Mouse (Mus musculus) heart, postnatal 36 days (tissue): Measurements from ENCODE around the gene Cd24a. TPM values are rescaled to one million over a fixed set of nuclear protein-coding genes. Genes with fewer than 3 reads are reported as not detected.

ENCODE experiments used
- DNase-seq, 2 experiments: peaks; one replicate each; pipeline ENCODE4 v3.0.0; 2021 to 2022
- intact Hi-C: fragments of 180-260 bp; cut with DNase I; formaldehyde crosslinking; loops from one replicate; pipeline ENCODE4 v1.15.1; 2025
- total RNA-seq, 2 experiments: library from RNA; stranded (reverse); gene quantifications; 2 replicates each; pipeline ENCODE4 v1.2.3; 2021

Gene Cd24a
- total RNA-seq, 2 experiments from 2014 or later: 6.6 to 8.1 TPM

DNA sequence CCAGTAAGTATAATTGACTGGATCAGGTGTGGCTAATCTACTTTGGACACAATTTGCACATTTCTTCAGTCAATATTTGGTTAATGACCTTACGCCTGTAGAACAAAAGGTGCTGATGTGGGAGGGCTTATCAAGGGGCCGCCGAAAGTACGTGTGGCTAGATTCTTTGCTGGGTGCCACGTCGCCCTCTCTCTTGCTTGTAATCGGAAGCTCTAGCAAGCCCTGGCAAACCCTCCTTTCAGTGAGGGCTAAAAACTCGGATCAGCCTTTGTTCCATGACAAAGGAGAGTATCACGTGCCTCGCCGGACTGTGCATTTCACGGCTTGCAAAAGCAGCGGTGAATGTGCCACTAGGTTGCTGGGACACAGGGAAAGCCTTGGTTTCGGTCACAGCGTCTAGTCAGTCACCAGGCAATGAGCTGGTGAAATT, 2.6 kb downstream of the Cd24a start:
- intact Hi-C loops: no loop called here
- peak; percentile 4 to 5 for DNase-seq

DNA sequence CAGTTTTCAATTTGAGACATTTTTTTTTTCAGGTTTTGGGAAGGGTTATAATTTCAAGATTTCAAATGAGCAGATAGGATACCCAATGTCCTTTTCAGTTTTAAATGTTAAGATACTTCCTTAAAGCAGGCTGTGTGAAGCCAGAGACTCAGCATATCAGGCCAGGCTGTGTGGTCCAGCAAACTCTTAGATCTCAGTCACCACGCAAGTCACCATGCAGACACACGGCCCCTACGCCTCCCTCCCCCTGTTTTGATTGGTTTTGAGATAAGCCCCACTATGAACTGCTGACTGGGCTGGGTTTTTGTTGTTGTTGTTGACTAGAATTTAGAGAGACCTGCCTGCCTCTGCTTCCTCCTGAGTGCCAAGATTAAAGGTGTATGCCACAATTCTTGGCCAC, 3.2 kb downstream of the Cd24a start:
- intact Hi-C loops: no loop called here

DNA sequence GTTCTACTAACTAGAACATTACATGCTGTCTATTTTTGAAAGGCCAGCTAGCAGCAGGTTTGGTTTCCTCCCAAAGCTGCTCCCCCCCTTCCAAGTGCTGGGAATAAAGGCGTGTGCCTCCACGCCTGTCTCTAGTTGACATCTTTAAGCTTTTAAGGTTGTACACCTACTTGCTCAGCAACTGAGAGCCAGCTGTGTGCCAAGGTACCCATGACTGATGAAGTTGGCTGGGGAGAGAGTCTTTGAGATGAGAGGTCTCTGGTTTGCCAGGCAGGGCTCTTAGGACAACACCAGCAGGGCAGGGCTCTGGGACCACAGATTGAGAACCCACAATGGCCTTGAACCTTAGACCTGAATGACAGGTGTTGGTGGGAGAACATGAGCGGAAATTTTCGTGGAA, 6.5 kb downstream of the Cd24a start:
- intact Hi-C loops: no loop called here
- DNase-seq: no peak

More for the DNA sequence above, 3.2 kb downstream of the Cd24a start:
- DNase-seq: no peak

DNA sequence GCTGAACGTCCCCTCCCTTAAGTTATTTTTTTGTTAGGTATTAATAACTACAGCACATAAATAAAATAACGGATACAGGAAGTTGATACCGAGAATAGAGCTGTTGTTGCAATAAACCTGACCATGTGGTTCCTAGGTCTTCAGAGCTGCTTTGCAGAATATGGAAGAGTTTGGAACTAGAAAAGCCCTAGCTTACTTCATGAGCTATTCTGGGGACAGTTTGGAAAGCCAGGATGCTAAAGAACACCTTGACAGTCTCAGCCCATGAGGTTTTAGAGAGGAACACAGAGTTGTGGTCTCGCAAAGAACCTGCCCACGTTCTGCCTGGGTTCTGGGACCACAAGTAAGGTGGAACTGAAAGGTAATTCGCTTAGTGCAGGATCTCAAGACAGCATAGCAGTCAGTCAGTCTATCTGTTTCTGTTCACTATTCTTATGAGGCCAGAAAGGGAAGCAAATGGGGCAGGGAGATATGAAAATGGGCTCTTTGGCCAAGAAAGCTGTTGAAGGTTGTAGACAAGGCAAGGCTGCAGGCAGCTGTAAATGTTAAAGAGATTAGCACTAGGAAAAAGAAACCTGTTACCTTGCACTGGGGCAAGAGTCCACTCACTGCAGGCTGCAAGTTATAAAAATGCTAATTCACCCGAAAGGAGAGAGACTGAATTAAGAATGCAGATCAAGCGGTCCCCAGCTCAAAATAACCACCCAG, 10.5 kb downstream of the Cd24a start:
- intact Hi-C loops: no loop called here
- no peak for DNase-seq

DNA sequence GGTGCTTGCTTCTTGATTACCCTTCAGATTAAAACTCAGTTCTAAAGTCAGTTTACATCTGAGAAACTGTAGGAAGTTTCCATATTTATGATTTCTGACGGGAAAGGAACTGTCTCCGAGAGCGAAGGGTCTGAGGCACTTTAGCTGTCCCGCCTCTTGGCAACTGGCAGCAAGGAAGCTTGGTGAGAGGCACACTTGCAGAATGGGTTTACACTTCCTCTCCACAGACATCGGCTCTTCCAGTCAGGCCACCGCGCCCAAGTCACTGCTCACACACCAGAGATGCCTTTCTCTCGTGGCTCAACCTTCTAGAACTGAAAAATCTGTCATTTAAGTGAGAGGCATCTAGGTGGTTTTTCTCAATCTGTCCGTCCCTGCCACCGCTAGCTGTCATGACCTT, 13.4 kb downstream of the Cd24a start:
- intact Hi-C loops: no loop called here
- DNase-seq: no peak

DNA sequence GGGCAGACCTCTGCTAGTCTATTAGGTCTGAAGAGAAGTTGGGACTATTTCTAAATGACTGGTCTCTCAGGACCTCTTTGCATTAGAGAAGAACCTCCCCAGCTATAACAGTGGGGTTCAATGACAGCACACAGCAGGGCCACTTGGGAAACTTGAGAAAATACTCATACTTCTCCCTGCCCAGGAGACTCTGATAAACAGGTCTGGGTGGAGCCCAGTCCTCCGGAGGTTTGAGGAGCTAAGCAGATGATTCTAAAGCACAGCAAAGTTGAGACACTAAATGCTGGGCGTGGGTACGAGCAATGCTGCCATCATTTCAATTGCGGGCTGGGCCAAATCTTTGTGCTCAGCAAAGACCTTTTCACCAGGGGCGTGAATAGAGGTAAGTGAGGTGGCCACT, 15.1 kb downstream of the Cd24a start:
- DNase-seq: no peak
- intact Hi-C loops: no loop called here

DNA sequence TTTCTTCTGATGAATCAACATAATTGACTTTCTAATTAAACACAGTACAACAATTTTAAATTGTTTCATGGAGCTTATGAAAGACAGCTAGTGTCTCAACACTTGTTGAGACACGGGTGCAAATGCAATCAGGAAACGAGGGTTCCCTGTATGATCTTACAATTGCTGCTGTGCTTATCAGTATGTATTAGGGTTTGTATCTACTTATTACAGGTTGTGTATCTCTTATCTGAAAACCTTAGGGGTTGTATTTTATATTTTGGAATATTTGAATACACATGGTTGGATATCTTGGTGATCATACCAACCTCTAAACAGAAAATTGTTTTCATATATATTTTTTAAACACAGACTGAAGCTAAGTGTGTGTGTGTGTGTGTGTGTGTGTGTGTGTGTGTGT, 16.1 kb downstream of the Cd24a start:
- intact Hi-C loops: no loop called here
- DNase-seq: no peak

DNA sequence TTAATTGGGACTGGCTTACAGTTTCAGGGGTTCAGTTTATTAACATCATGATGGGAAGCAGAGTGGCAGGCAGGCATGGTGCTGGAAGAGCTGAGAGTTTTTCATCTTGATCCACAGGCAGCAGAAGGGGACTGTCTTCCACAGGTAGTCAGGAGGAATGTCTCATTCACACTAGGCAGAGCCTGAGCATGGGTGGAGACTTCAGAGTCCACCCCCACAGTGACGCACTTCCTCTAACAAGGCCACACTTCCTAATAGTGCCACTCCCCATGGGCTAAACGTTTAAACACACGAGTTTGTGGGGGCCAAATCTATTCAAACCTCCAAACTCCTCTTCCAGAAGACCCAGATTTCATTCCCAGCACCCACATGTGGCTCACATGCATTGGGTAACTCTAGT, 16.8 kb downstream of the Cd24a start:
- DNase-seq: no peak
- intact Hi-C loops: no loop called here

DNA sequence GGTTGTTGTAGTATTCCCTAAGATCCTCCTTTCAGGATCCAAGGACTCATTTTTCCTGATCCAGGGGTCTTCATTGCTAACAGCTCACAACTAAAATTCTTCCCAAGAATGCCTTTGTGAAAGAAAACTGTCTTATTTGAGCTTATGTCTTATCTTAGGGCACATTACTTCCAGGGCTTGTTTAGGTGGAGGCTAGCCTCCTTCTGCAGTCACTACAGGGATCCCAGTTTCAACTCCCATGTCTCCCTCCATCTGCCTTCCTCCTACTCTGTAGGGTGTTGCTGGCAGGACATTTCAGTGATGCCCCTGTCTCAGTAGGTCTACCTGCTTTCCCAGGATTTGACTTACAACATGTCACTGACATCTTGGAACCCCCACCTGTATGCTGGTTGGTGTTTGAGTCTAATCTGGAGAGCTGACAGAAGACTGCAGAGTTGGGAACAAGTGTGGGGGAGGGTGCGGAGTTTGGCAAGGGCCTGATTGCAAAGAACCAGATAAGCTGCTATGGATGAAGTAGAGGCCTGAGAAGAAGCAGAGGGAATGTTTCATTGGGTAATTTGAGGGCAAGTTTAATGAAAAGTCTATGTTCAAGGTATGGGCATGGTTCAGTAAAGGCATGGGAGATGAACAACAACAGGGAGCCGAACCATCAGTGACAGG, 20.1 kb downstream of the Cd24a start:
- intact Hi-C loops: no loop called here
- DNase-seq: no peak

DNA sequence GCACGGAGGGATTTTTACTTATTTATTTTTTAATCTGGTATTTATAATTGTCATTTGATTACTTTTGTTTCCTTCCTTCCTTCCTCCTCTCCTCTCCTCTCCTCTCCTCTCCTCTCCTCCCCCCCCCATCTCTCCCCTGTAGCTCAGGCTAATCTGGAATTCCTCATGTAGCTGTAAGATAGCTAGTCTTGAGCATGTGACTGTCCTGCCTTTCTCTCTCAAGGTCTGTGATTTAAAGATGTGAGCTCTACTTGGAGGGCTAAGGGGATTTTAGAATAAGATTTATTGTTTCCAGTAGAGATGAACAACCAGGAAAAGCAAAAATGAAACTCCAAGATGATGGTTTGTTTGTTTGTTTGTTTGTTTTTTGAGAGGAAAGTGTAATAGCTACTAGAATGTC, 23.0 kb downstream of the Cd24a start:
- no peak for DNase-seq
- intact Hi-C loops: no loop called here

DNA sequence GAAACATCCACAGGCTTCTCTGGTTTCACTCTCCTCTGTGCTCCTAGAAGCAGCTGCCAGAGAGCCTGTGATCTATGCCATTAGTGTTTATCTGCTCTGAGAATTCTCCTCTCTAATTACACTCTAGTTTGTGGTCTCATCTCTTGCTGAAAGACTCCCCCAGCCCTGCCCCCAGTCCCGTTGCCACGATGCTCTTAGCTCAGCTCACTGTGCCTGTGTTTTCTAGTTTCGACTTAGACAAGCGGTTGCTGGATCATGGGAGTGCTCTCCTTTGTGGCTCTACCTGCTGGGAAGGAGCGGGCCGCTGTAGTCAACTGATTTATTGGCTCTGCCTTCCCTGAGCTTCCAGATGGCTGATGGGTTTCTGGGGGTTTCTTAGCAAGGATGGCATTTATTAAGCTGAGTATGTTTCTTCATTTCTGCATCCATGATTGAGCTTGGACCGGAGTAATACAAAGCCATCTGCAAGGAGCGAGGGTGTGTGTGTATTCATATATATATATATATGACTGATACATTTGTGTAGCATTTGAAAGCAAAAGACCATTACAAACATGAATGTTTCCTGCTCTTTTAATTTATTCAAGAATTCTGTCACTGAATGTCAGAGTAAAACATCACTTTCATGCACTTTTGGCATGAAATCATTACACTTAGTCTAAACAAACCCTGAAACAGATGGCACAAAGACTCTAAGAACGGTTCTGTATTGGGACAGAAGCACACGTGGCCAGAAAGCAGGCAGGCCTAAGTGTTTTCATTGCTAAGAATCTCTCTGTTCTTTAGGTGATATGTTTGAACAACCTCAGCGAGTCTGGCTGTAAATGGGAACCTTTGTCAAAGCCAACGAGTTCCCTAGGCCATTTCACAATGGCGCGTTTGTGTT, 23.7 kb downstream of the Cd24a start:
- DNase-seq: no peak
- intact Hi-C loops: no loop called here

DNA sequence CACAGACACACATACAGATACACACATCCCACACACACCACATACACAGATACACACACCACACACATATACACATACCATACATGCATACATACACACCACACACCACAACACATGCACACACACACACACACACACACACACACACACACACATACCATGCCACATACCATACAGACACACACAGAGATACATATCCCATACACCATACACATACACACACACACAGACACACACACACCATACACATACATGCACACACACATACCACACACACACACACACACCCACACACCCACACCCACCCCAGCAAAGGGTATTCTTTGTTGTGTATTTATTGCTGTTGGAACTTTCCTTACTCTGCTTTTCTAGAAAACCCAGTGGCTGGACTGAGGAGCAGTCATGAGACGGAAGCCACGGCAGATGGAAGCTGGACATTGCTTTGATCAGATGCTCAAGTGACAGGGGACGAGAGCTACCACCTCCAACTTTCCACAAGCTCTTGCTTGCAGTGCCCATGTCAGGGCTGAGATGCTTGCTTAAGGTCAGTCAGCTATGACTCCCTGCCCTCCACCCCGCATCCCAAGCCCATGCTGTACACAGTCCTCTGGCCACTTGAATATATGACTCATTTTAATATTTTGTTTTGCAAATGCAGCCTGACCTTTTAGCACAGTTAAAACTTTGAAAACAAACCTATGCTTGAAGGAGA, 26.0 kb downstream of the Cd24a start:
- no peak for DNase-seq
- intact Hi-C loops: no loop called here

DNA sequence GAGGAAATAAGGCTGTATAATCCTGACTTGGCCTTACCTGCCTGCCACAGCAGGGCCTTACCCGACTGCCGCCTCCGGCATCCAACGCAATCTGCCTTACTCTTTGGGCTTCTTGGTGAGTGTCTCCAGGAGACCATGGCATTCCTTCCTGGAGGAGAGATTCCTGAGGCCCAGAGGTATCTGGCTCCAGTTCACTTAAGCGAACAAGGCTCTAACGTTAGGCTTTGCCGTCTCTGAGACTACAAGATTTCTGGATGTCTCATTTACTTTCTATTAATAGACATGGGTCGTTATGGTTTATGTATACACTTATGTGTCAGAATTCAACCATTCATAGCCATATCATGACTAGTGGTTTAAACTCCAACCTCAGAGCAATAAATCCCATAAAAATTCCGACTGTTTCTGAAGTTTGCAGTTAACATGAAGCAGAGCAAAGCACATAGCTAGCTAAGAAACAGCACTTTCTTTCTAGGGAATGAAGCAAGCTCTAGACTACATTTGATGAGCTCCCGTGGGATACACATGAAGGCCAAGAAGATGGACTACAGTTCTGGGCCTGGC, 26.7 kb downstream of the Cd24a start:
- DNase-seq: no peak
- intact Hi-C loops: no loop called here

DNA sequence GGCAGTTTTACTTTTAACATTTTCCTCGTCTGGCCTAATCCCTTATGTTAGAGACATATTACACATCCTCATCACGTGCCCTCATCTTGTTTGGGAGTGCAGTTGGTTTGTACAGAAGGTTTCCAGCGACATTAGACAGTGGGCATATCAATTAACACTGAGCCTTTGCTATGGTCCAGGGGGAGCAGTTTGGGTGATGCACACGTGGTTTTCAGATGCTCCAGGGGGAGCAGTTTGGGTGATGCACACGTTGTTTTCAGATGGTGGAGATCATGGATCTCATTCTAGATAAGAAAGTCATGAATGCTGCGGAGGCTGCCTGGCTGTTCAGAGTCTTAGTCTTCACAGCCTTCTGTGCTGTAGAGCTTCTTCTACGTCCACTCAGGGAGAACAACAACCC, 27.8 kb downstream of the Cd24a start:
- DNase-seq: no peak
- intact Hi-C loops: no loop called here

DNA sequence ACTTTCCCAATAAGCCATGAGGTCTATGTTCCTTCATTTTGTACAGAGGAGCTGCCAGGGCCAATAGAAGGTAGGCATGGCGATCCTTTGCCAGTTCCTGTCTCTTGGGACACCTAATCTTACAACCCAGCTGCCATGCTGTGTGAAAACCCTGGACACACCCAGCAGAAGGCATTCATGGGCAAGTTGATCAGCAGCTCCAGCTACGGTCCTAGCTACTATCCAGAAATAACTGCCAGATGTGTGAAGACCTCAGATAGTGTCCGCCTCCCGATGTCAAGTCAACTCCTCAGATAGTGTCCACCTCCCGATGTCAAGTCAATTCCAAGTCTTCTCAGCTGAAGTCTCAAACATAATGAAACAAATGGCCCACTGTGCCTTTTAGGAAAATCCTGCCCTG, 31.4 kb downstream of the Cd24a start:
- intact Hi-C loops: no loop called here
- no peak for DNase-seq

DNA sequence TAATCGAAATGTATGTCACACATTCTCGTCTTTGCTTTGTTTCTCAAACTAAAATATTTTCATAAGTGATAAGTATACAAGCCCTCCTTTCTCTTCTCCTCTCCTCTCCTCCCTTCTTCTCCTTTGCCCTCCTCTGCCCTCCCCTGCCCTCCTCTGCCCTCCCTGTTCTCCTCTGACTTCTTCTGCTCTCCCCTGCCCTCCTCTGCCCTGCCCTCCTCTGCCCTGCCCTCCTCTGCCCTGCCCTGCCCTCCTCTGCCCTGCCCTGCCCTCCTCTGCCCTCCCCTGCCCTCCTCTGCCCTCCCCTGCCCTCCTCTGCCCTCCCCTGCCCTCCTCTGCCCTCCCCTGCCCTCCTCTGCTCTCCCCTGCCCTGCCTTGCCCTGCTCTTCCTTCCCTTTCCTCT, 31.9 kb downstream of the Cd24a start:
- no peak for DNase-seq
- intact Hi-C loops: no loop called here

DNA sequence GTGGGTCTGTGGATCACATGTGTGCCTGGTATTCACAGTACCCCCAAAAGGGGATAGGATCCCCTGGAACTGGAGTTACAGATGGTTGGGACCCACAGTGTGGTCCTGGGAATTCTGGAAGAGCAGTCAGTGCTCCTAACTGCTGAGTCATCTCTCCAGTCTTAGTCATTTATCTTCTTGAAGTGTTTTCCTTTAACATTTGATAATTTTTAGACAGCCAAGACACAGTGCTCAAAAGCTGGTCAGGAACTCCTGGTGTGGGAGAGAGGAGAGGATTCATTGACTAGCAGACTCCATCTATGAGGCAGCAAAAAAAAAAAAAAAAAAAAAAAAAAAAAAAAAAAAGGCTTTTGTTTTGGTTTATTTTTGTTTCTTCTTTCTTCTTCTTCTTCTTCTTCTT, 33.0 kb downstream of the Cd24a start:
- intact Hi-C loops: no loop called here
- DNase-seq: no peak

DNA sequence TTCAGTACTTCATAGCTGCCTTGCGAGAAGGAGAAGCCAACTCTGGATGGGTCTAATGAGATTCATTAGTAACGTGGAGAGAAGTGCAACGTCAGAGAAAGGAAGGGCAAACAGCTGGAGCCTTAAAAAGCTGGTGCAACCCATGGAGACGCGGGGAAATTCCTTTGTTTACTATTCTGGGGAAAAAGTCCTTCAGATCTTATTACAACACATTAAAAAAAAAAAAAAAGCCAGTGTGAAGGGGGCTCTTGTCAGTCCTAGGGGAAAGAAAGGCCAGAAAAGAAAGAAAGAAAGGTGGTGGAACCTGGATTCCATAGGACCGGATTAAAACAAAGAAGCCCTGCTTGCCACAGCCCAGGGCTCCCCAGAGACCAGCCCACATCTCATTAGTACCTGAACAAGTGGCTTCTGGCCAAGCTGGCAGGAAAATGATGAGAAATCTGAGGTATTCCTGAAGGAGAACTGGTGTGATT, 41.0 kb downstream of the Cd24a start:
- intact Hi-C loops: no loop called here
- DNase-seq: no peak

DNA sequence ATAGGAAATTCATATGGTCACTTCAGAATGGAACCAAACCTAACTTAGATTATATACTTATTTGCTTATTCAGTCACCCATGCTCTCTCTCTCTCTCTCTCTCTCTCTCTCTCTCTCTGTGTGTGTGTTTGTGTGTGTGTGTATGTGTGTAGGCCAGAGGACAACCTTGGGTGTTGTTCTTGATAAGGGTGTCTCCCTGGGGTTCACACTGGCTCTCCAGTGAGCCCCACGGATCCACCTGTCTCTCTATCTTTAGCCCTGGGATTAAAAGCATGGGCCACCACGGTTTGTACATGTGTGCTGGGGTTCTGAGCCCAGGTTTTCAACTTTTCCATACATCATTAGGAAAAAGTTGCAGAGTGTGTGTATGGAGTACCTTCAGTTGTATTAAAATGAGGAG, 41.9 kb downstream of the Cd24a start:
- DNase-seq: no peak
- intact Hi-C loops: no loop called here

DNA sequence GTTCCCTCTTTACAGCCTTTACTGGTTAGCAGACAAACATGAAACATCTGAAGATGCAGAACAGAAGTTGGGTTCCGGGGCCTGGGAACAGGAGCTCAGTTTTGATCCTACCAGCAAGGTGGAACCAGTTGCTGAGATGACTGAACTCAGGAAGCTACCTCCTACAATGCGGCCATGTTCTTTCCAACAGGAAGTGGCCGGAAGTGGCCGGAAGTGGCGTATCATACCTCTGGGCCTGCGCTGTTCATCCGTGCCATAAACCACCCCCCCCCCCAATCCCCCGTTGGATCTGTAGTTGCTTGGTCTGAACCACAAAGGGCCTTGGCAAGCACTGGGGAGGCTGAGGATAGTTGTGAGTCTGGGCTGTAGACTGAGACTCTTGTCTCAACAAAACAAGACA, 45.4 kb downstream of the Cd24a start:
- intact Hi-C loops: no loop called here
- DNase-seq: no peak

DNA sequence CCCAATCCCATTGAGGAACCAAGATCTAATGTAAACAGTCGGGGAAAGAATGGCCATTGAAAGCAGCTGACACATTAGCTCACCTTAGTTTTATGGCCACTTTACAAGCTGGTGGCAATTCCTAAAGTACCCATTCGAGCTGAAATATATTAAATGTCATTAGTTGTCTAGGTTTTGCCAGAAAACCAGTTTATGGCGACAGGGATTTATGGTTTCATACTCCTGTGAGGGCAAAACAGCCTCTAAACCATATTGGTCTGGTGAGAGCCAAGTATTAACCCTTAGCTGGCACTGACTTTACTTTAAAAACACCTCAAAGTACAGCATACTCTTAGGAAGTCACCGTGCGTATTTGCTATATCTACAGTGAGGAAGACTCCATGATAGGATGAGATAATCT, 46.3 kb downstream of the Cd24a start:
- no peak for DNase-seq
- intact Hi-C loops: no loop called here
